Mouse (Mus musculus) right cerebral cortex, postnatal 25 days (tissue): ENCODE data around the gene Tead4.
A peak's percentile ranks its signal among the peaks of the same experiment; 100 is the strongest.
"Not testable (repeated sequence)": the region's sequence is repeated elsewhere in the genome, so short reads cannot be mapped to it uniquely, and the experiment has no call there.

Experiments used
- DNase-seq: peaks from one replicate; pipeline ENCODE4 v3.0.0; 2022

The Tead4 gene

GRCm38 (mm10) chr6:128234206-128234605 is 66.4 kb downstream of the Tead4 start:
- peak; percentile 14 for DNase-seq

DNA sequence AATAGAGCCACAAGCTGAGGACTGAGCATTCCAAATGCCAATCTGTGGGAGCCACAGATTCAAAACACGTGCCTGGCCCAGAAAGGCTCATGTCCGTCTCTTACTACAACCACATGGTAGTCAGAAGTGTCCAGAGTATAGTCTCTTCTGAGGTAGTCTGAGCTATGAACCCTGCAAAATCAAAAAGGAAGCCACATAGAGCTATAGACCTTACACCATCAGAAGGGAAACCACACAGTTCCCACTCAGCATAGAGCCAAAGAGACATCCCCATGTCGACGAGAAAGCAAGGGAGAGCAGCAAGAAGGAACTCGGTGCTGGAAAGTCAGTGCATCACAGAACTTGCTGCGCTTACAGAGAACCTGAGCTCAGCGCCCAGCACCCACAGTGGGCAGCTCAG is 68.4 kb downstream of the Tead4 start:
- DNase-seq, result no peak

GRCm38 (mm10) chr6:128231741-128232140 is 68.9 kb downstream of the Tead4 start:
- DNase-seq, result no peak

GRCm38 (mm10) chr6:128227438-128228017 is 73.1 kb downstream of the Tead4 start:
- DNase-seq, result no peak

DNA sequence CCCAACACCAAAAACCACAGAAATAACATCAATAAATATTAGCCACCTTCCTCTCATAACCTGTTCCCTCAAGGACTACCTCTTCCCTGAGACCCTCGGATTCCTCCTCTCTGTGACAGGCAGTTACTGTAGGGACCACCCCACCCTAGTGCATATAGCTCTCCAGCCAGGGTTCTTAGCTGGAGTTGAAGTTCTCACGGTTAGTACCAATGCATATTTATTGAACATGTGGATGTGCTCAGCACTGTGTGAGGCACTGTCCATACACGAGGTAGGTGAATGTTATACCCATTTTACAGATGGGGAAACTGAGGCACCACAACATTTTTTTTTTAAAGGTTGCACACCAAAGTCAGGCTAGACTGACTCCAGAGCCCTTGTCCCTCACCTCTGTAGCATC is 73.7 kb downstream of the Tead4 start:
- no peak for DNase-seq

- no peak for DNase-seq
These were observed 74.8 kb downstream of the Tead4 start for GRCm38 (mm10) chr6:128225846-128226176.

GRCm38 (mm10) chr6:128225009-128225845 is 75.4 kb downstream of the Tead4 start:
- no peak for DNase-seq

GRCm38 (mm10) chr6:128223159-128223558 is 77.5 kb downstream of the Tead4 start:
- no peak for DNase-seq

DNA sequence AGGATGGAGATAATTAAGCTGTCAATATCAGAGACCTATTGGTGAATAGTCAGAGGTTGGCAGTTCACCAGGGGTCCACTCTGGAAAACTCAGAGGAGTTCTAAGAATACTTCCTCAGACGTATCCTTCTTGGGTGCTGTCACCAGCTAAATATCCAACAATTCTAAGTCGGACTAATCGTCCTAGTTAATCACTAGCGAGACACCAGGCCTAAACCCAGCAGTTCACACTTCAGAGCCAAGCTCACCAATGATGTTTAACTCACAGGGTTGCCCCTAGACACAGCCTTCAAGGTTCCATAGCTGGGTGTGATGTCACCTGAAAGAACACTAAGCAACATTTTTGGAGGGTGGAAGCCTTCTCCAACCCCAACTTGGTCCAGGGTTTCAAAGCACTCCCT is 85.6 kb downstream of the Tead4 start:
- not testable (repeated sequence) for DNase-seq

- not testable (repeated sequence) for DNase-seq
These were observed 91.4 kb downstream of the Tead4 start for GRCm38 (mm10) chr6:128209199-128209598.

GRCm38 (mm10) chr6:128208491-128209170 is 92.0 kb downstream of the Tead4 start:
- no peak for DNase-seq

- no peak for DNase-seq
These were observed 97.1 kb downstream of the Tead4 start for GRCm38 (mm10) chr6:128203557-128203956.

- DNase-seq, result peak; percentile 35
These were observed 99.6 kb downstream of the Tead4 start for GRCm38 (mm10) chr6:128200847-128201640.

DNA sequence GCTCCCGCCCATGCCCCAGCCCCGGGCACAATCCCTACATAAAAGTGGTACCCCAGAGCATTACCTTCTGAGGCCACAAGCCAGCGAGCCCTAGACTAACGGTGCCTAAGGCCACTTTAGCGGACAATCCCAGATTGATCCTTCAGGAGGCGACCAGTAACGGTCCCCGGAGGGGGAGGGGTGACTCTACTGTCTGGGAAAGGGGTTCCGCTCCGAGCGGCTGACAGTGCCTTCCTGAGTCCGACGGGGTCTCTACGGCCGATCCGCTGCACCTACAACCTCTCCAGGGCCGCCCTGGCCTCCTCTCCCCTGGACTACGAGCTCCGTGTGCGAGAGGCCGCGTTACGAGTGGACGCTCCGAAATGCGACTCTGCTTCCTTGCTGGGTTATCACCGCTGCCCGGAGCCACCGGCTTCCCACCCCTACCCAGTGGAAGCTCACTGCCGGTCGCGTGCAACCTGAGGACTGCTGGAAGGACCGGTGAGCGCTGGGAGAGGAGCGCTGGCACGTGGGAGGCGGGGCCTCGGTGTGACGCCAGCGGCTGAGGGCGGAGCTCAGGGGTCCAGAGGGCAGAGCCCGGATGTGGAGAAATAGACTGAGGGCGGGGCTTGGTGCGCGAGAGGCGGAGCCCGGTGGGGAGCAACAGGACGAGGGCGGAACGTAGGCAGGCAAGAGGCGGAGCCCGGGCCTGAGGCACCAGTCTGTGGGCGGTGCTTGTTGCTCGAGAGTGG is 100.3 kb downstream of the Tead4 start:
- peak; percentile 98 for DNase-seq

DNA sequence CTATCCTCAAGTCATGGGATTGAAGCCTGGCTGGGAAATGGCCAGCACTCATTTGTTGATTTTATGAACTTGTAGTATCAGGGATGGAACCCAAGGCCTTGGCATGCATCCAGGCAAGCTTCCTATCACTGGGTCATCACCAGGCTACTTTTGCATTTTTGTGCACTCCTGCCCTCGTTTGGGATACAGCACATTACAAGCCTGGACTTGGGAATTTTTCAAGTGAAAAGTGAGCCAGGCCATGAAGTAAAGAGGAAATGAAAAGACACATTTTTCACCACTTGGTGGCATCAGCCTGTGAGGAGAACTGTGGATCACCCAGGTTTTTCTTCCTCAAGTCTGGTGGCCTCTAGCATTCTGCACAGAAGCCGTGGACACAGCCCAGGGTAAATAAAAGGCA is 117.1 kb downstream of the Tead4 start:
- no peak for DNase-seq

- DNase-seq, result no peak
These were observed 119.4 kb downstream of the Tead4 start for GRCm38 (mm10) chr6:128181176-128181575.

GRCm38 (mm10) chr6:128179651-128180050 is 121.0 kb downstream of the Tead4 start:
- no peak for DNase-seq

DNA sequence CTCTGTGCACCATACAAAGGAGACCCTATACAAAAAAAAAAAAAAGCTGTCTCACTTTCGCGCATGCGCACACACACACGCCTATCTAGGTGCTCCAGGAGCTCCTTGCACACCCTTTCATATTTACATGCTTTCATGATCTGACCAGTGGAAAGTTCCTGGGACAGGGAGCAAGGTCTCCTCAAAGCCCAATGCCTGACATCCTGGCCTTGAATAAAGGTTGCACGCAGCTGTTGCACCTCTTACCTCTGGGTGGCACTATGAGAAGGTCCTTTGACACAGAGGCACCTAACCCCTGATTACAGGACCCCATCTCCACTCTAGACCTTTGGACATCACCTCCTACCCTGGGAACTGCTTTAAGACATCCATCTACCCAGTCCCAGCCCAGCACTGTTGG is 121.4 kb downstream of the Tead4 start:
- DNase-seq, result no peak

- no peak for DNase-seq
These were observed 121.9 kb downstream of the Tead4 start for GRCm38 (mm10) chr6:128178681-128179080.
